Mouse (Mus musculus): ENCODE measurements around the gene Btc. TPM values are rescaled to one million over a fixed set of nuclear protein-coding genes. Genes with fewer than 3 reads are reported as not detected.

Btc gene
- total RNA-seq, 1 experiment, result 0.71 TPM

GRCm38 (mm10) chr5:91375467-91375866 lies 27.3 kb downstream of the Btc start:
- H3K27ac ChIP-seq (ENCODE audit: insufficient read depth, low read depth, low read length, poor library complexity, severe bottlenecking), result no peak overlapping the region
- no peak overlapping the region for H3K9ac ChIP-seq (ENCODE audit: insufficient read depth, low read depth, low read length, poor library complexity, severe bottlenecking)
- H3K9me3 ChIP-seq (ENCODE audit: control insufficient read depth, insufficient read depth, low read depth, low read length), result no peaks in the 10 kb centered on the region
- no peaks in the 10 kb centered on the region for H3K4me1 ChIP-seq (ENCODE audit: control insufficient read depth in 2 of 2, insufficient read depth in 2 of 2, low read length in 2 of 2, poor library complexity in 1 of 2)
- H3K4me3 ChIP-seq (ENCODE audit: insufficient read depth in 1 of 2, low read depth in 1 of 2, low read length in 2 of 2, poor library complexity in 1 of 2, severe bottlenecking in 1 of 2), result no peak overlapping the region
- no peak for TF ChIP-seq MAFK (IDR thresholded peaks at IDR 0.05; ENCODE audit: insufficient read depth, low read depth, low read length)
- TF ChIP-seq ZNF384 (IDR thresholded peaks at IDR 0.05; ENCODE audit: low read depth, low read length), result no peak
- TF ChIP-seq HCFC1 (IDR thresholded peaks at IDR 0.05; ENCODE audit: borderline replicate concordance, insufficient read depth, low read length), result no peak
- no peak for TF ChIP-seq CHD2 (IDR thresholded peaks at IDR 0.05; ENCODE audit: low read depth, low read length)
- no peak for TF ChIP-seq ZC3H11A (IDR thresholded peaks at IDR 0.05; ENCODE audit: borderline replicate concordance, low read depth, low read length)
- H3K36me3 ChIP-seq (ENCODE audit: control insufficient read depth, insufficient read depth, low read length, poor library complexity, severe bottlenecking), result no peaks in the 10 kb centered on the region
- DNase-seq (ENCODE audit: low read depth, low spot score), result no peak
- in situ Hi-C loops (cut with MboI; ENCODE audit: low sequenced_read_pairs in 2 of 2, unreplicated experiment in 2 of 2), result no loop called here

GRCm38 (mm10) chr5:91368061-91368565 lies 34.7 kb downstream of the Btc start:
- H3K9ac ChIP-seq (ENCODE audit: insufficient read depth, low read depth, low read length, poor library complexity, severe bottlenecking), result no peak overlapping the region
- no peak for DNase-seq (ENCODE audit: low read depth, low spot score)
- no peaks in the 10 kb centered on the region for H3K36me3 ChIP-seq (ENCODE audit: control insufficient read depth, insufficient read depth, low read length, poor library complexity, severe bottlenecking)
- H3K9me3 ChIP-seq (ENCODE audit: control insufficient read depth, insufficient read depth, low read depth, low read length), result no peaks in the 10 kb centered on the region
- in situ Hi-C loops (cut with MboI; ENCODE audit: low sequenced_read_pairs in 2 of 2, unreplicated experiment in 2 of 2), result loop anchor here in 1 of 2 experiments (25.0 kb wide), 1 partner anchor 106 kb away; no protein-coding TSS in a partner anchor
- no peak overlapping the region for H3K4me3 ChIP-seq (ENCODE audit: insufficient read depth in 1 of 2, low read depth in 1 of 2, low read length in 2 of 2, poor library complexity in 1 of 2, severe bottlenecking in 1 of 2)
- TF ChIP-seq ZNF384 (IDR thresholded peaks at IDR 0.05; ENCODE audit: low read depth, low read length), result no peak
- TF ChIP-seq HCFC1 (IDR thresholded peaks at IDR 0.05; ENCODE audit: borderline replicate concordance, insufficient read depth, low read length), result no peak
- TF ChIP-seq CHD2 (IDR thresholded peaks at IDR 0.05; ENCODE audit: low read depth, low read length), result no peak
- TF ChIP-seq ZC3H11A (IDR thresholded peaks at IDR 0.05; ENCODE audit: borderline replicate concordance, low read depth, low read length), result no peak
- TF ChIP-seq MAFK (IDR thresholded peaks at IDR 0.05; ENCODE audit: insufficient read depth, low read depth, low read length), result no peak
- no peak overlapping the region for H3K27ac ChIP-seq (ENCODE audit: insufficient read depth, low read depth, low read length, poor library complexity, severe bottlenecking)
- no peaks in the 10 kb centered on the region for H3K4me1 ChIP-seq (ENCODE audit: control insufficient read depth in 2 of 2, insufficient read depth in 2 of 2, low read length in 2 of 2, poor library complexity in 1 of 2)

- Histone ChIP-seq H3K36me3 (ENCODE audit: control insufficient read depth, insufficient read depth, low read length, poor library complexity, severe bottlenecking) (no peaks in the 10 kb centered on the region), H3K9ac (ENCODE audit: insufficient read depth, low read depth, low read length, poor library complexity, severe bottlenecking) (no peak overlapping the region), H3K4me1 (ENCODE audit: control insufficient read depth in 2 of 2, insufficient read depth in 2 of 2, low read length in 2 of 2, poor library complexity in 1 of 2) (no peaks in the 10 kb centered on the region), H3K27ac (ENCODE audit: insufficient read depth, low read depth, low read length, poor library complexity, severe bottlenecking) (no peak overlapping the region), H3K9me3 (ENCODE audit: control insufficient read depth, insufficient read depth, low read depth, low read length) (no peaks in the 10 kb centered on the region), H3K4me3 (ENCODE audit: insufficient read depth in 1 of 2, low read depth in 1 of 2, low read length in 2 of 2, poor library complexity in 1 of 2, severe bottlenecking in 1 of 2) (no peak overlapping the region)
- no peak for TF ChIP-seq HCFC1 (IDR thresholded peaks at IDR 0.05; ENCODE audit: borderline replicate concordance, insufficient read depth, low read length)
- no peak for TF ChIP-seq ZNF384 (IDR thresholded peaks at IDR 0.05; ENCODE audit: low read depth, low read length)
- no peak for TF ChIP-seq CHD2 (IDR thresholded peaks at IDR 0.05; ENCODE audit: low read depth, low read length)
- no peak for TF ChIP-seq ZC3H11A (IDR thresholded peaks at IDR 0.05; ENCODE audit: borderline replicate concordance, low read depth, low read length)
- TF ChIP-seq MAFK (IDR thresholded peaks at IDR 0.05; ENCODE audit: insufficient read depth, low read depth, low read length), result no peak
- in situ Hi-C loops (cut with MboI; ENCODE audit: low sequenced_read_pairs in 2 of 2, unreplicated experiment in 2 of 2), result loop anchor here in 1 of 2 experiments (25.0 kb wide), 1 partner anchor 105 kb away; no protein-coding TSS in a partner anchor
- no peak for DNase-seq (ENCODE audit: low read depth, low spot score)
Measured at GRCm38 (mm10) chr5:91366925-91367324, 35.9 kb downstream of the Btc start.

- DNase-seq (ENCODE audit: low read depth, low spot score), result no peak
- Histone ChIP-seq H3K9ac (ENCODE audit: insufficient read depth, low read depth, low read length, poor library complexity, severe bottlenecking) (no peak overlapping the region), H3K9me3 (ENCODE audit: control insufficient read depth, insufficient read depth, low read depth, low read length) (no peaks in the 10 kb centered on the region), H3K4me1 (ENCODE audit: control insufficient read depth in 2 of 2, insufficient read depth in 2 of 2, low read length in 2 of 2, poor library complexity in 1 of 2) (no peaks in the 10 kb centered on the region), H3K36me3 (ENCODE audit: control insufficient read depth, insufficient read depth, low read length, poor library complexity, severe bottlenecking) (no peaks in the 10 kb centered on the region), H3K4me3 (ENCODE audit: insufficient read depth in 1 of 2, low read depth in 1 of 2, low read length in 2 of 2, poor library complexity in 1 of 2, severe bottlenecking in 1 of 2) (no peak overlapping the region), H3K27ac (ENCODE audit: insufficient read depth, low read depth, low read length, poor library complexity, severe bottlenecking) (no peak overlapping the region)
- no peak for TF ChIP-seq ZNF384 (IDR thresholded peaks at IDR 0.05; ENCODE audit: low read depth, low read length)
- TF ChIP-seq HCFC1 (IDR thresholded peaks at IDR 0.05; ENCODE audit: borderline replicate concordance, insufficient read depth, low read length), result no peak
- TF ChIP-seq MAFK (IDR thresholded peaks at IDR 0.05; ENCODE audit: insufficient read depth, low read depth, low read length), result no peak
- TF ChIP-seq ZC3H11A (IDR thresholded peaks at IDR 0.05; ENCODE audit: borderline replicate concordance, low read depth, low read length), result no peak
- TF ChIP-seq CHD2 (IDR thresholded peaks at IDR 0.05; ENCODE audit: low read depth, low read length), result no peak
- in situ Hi-C loops (cut with MboI; ENCODE audit: low sequenced_read_pairs in 2 of 2, unreplicated experiment in 2 of 2), result loop anchor here in 1 of 2 experiments (25.0 kb wide), 1 partner anchor 101 kb away; no protein-coding TSS in a partner anchor
Measured at GRCm38 (mm10) chr5:91363274-91363991, 39.4 kb downstream of the Btc start.
